Mouse (Mus musculus): ENCODE results near the gene 2310039H08Rik.

Gene 2310039H08Rik

GRCm38 (mm10) chr17:46751794-46752556, 20.5 kb upstream of the 2310039H08Rik start, which contains the start of gene Cnpy3:
TSS of gene Cnpy3 (minus strand) at chr17:46752214.
- in situ Hi-C loops (cut with MboI, MseI) = no loop called here

GRCm38 (mm10) chr17:46758753-46759152, 13.7 kb upstream of the 2310039H08Rik start:
- in situ Hi-C loops (cut with MboI, MseI) = no loop called here

- in situ Hi-C loops (cut with MboI, MseI) = loop anchor here in 1 of 2 experiments (10.0 kb wide), 1 partner anchor 1009 kb away; no protein-coding TSS in a partner anchor
Measured at GRCm38 (mm10) chr17:46763544-46763943, 8.9 kb upstream of the 2310039H08Rik start, which contains the start of gene Ptcra. TSS of gene Ptcra (minus strand) at chr17:46763712.

GRCm38 (mm10) chr17:46764916-46765315, 7.5 kb upstream of the 2310039H08Rik start:
- in situ Hi-C loops (cut with MboI, MseI) = loop anchor here in 1 of 2 experiments (10.0 kb wide), 1 partner anchor 1010 kb away; no protein-coding TSS in a partner anchor

- in situ Hi-C loops (cut with MboI, MseI) = loop anchor here in 1 of 2 experiments (10.0 kb wide), 1 partner anchor 1013 kb away; no protein-coding TSS in a partner anchor
Measured at GRCm38 (mm10) chr17:46767868-46768267, 4.6 kb upstream of the 2310039H08Rik start.

GRCm38 (mm10) chr17:46770546-46770945, 1.9 kb upstream of the 2310039H08Rik start:
- in situ Hi-C loops (cut with MboI, MseI) = loop anchor here (5.0 to 10.0 kb wide), 2 partner anchors 112 to 1264 kb away; partner anchors contain the start of gene 1700122O11Rik (in 1 of the 2)

- in situ Hi-C loops (cut with MboI, MseI) = loop anchor here (5.0 to 10.0 kb wide), 2 partner anchors 111 to 1264 kb away; partner anchors contain the start of gene 1700122O11Rik (in 1 of the 2)
Measured at GRCm38 (mm10) chr17:46771025-46771424, 1.4 kb upstream of the 2310039H08Rik start.

GRCm38 (mm10) chr17:46771616-46772015, 819 bp upstream of the 2310039H08Rik start:
- in situ Hi-C loops (cut with MboI, MseI) = loop anchor here (5.0 to 10.0 kb wide), 2 partner anchors 111 to 1263 kb away; partner anchors contain the start of gene 1700122O11Rik (in 1 of the 2)

GRCm38 (mm10) chr17:46772038-46772403, 414 bp upstream of the 2310039H08Rik start:
- in situ Hi-C loops (cut with MboI, MseI) = loop anchor here (5.0 to 10.0 kb wide), 2 partner anchors 110 to 1263 kb away; partner anchors contain the start of gene 1700122O11Rik (in 1 of the 2)

- in situ Hi-C loops (cut with MboI, MseI) = loop anchor here (5.0 to 10.0 kb wide), 2 partner anchors 109 to 1261 kb away; partner anchors contain the start of gene 1700122O11Rik (in 1 of the 2)
Measured at GRCm38 (mm10) chr17:46773278-46774130, 1.1 kb downstream of the 2310039H08Rik start.

GRCm38 (mm10) chr17:46774131-46774472, 1.7 kb downstream of the 2310039H08Rik start:
- in situ Hi-C loops (cut with MboI, MseI) = loop anchor here (5.0 to 10.0 kb wide), 2 partner anchors 108 to 1261 kb away; partner anchors contain the start of gene 1700122O11Rik (in 1 of the 2)

- in situ Hi-C loops (cut with MboI, MseI) = loop anchor here in 1 of 2 experiments (10.0 kb wide), 1 partner anchor 1260 kb away; the partner anchor contains the start of gene 1700122O11Rik
Measured at GRCm38 (mm10) chr17:46775070-46775469, 2.6 kb downstream of the 2310039H08Rik start.

- in situ Hi-C loops (cut with MboI, MseI) = loop anchor here in 1 of 2 experiments (10.0 kb wide), 1 partner anchor 1259 kb away; the partner anchor contains the start of gene 1700122O11Rik
Measured at GRCm38 (mm10) chr17:46776087-46776486, 3.7 kb downstream of the 2310039H08Rik start.

GRCm38 (mm10) chr17:46781876-46782275, 9.4 kb downstream of the 2310039H08Rik start:
- in situ Hi-C loops (cut with MboI, MseI) = no loop called here

GRCm38 (mm10) chr17:46782341-46783221, 10.1 kb downstream of the 2310039H08Rik start, which contains the start of gene Rpl7l1:
TSS of gene Rpl7l1 (minus strand) at chr17:46782672.
- in situ Hi-C loops (cut with MboI, MseI) = no loop called here

- in situ Hi-C loops (cut with MboI, MseI) = no loop called here
Measured at GRCm38 (mm10) chr17:46783222-46783565, 10.8 kb downstream of the 2310039H08Rik start.

- in situ Hi-C loops (cut with MboI, MseI) = loop anchor here in 1 of 2 experiments (5.0 kb wide), 1 partner anchor 95 kb away; no protein-coding TSS in a partner anchor
Measured at GRCm38 (mm10) chr17:46786952-46787351, 14.5 kb downstream of the 2310039H08Rik start.

- in situ Hi-C loops (cut with MboI, MseI) = loop anchor here in 1 of 2 experiments (5.0 kb wide), 1 partner anchor 94 kb away; no protein-coding TSS in a partner anchor
Measured at GRCm38 (mm10) chr17:46787974-46788373, 15.5 kb downstream of the 2310039H08Rik start.

- in situ Hi-C loops (cut with MboI, MseI) = loop anchor here in 1 of 2 experiments (5.0 kb wide), 1 partner anchor 49 kb away; no protein-coding TSS in a partner anchor
Measured at GRCm38 (mm10) chr17:46792963-46793362, 20.5 kb downstream of the 2310039H08Rik start.

GRCm38 (mm10) chr17:46796743-46797142, 24.3 kb downstream of the 2310039H08Rik start:
- in situ Hi-C loops (cut with MboI, MseI) = no loop called here
